Mouse (Mus musculus) CH12.LX (cell line): ENCODE measurements around the gene Shmt2.

Experiments
- EP300 ChIP-seq: IDR thresholded peaks from 2 replicates; pipeline ENCODE4 v1.6.1; 2011; ENCODE audit warnings: low read length, improper control_type of control experiment
- HCFC1 ChIP-seq: IDR thresholded peaks from 2 replicates; pipeline ENCODE4 v1.6.1; 2012; ENCODE audit warnings: low read depth, mild to moderate bottlenecking, inconsistent platforms, low read length, improper control_type of control experiment
- MAFK ChIP-seq: IDR thresholded peaks from 2 replicates; pipeline ENCODE4 v1.6.1; 2011; ENCODE audit warnings: low read length, improper control_type of control experiment; ENCODE audit not compliant: insufficient replicate concordance
- POLR2A ChIP-seq: IDR thresholded peaks from 2 replicates; pipeline ENCODE4 v1.6.1; 2011; ENCODE audit warnings: low read depth, mild to moderate bottlenecking, improper control_type of control experiment, low read length
- SIN3A ChIP-seq: IDR thresholded peaks from 2 replicates; pipeline ENCODE4 v1.6.1; 2012; ENCODE audit warnings: low read length, improper control_type of control experiment, inconsistent platforms
- USF1 ChIP-seq: IDR thresholded peaks from 2 replicates; pipeline ENCODE4 v1.6.1; 2014; ENCODE audit warnings: low read depth, mild to moderate bottlenecking, inconsistent platforms, low read length, improper control_type of control experiment

GRCm38 (mm10) chr10:127512813-127513212, 9.4 kb downstream of the Shmt2 start:
- peak; percentile 50; the same call in 1 of the 2 replicates for TF ChIP-seq HCFC1
- TF ChIP-seq EP300, result no peak; the same call in none of the 2 replicates
- TF ChIP-seq MAFK, result no peak
- peak; percentile 64; the same call in 1 of the 2 replicates for TF ChIP-seq SIN3A
- TF ChIP-seq USF1, result no peak
- peak; percentile 43; the same call in 1 of the 2 replicates for TF ChIP-seq POLR2A
